Mouse (Mus musculus) heart, embryonic 14.5 days (tissue): ENCODE data around the gene Borcs6. TPM values are rescaled to one million over a fixed set of nuclear protein-coding genes. Genes with fewer than 3 reads are reported as not detected.
A peak's percentile ranks its signal among the peaks of the same experiment; 100 is the strongest.

ENCODE experiments used
- ATAC-seq: fragments of 200-750 bp; cut with Nextera tagmentation; 2 replicates; pipeline ENCODE4 v1.8.0; 2017; ENCODE audit warnings: low read depth, moderate TSS enrichment; ENCODE audit not compliant: insufficient number of reproducible peaks, insufficient read depth, low FRiP score
- H3K27ac ChIP-seq, 2 experiments: fragments of 200-500 bp in 1 of 2; fragments of 300-500 bp in 1 of 2; sonication (generic) in 1 of 2; replicated peaks in 1 of 2; 2 replicates each; pipeline ENCODE4 v1.5.1; 2012 to 2014; ENCODE audit warnings: low read depth in 2 of 2, low read length in 2 of 2, control low read depth in 1 of 2, mild to moderate bottlenecking in 1 of 2, mixed read lengths in 1 of 2; ENCODE audit not compliant: control insufficient read depth in 1 of 2, insufficient read depth in 1 of 2
- H3K27me3 ChIP-seq: fragments of 300-500 bp; sonication (generic); 2 replicates; pipeline ENCODE4 v1.6.1; 2014; ENCODE audit warnings: mild to moderate bottlenecking, low read length, control low read depth; ENCODE audit not compliant: control insufficient read depth, insufficient read depth
- H3K36me3 ChIP-seq: fragments of 300-500 bp; sonication (generic); 2 replicates; pipeline ENCODE4 v1.6.1; 2014; ENCODE audit warnings: mild to moderate bottlenecking, control low read depth, low read length, mixed read lengths; ENCODE audit not compliant: control insufficient read depth, insufficient read depth
- H3K4me1 ChIP-seq, 2 experiments: fragments of 200-500 bp in 1 of 2; fragments of 300-500 bp in 1 of 2; sonication (generic) in 1 of 2; 2 replicates each; pipeline ENCODE4 v1.6.1; 2012 to 2014; ENCODE audit warnings: low read length in 2 of 2, control low read depth in 1 of 2, mixed read lengths in 1 of 2; ENCODE audit not compliant: control insufficient read depth in 2 of 2, insufficient read depth in 2 of 2
- H3K4me2 ChIP-seq: fragments of 300-500 bp; sonication (generic); 2 replicates; pipeline ENCODE4 v1.6.1; 2014; ENCODE audit warnings: mild to moderate bottlenecking, low read length
- H3K4me3 ChIP-seq, 2 experiments: fragments of 200-500 bp in 1 of 2; fragments of 300-500 bp in 1 of 2; sonication (generic) in 1 of 2; 2 replicates each; pipeline ENCODE4 v1.5.1; 2012 to 2014; ENCODE audit warnings: low read length in 2 of 2, mild to moderate bottlenecking in 2 of 2, control low read depth in 1 of 2, low read depth in 1 of 2, moderate library complexity in 1 of 2; ENCODE audit not compliant: control insufficient read depth in 1 of 2, insufficient read depth in 1 of 2
- H3K9ac ChIP-seq: fragments of 300-500 bp; sonication (generic); 2 replicates; pipeline ENCODE4 v1.6.1; 2014; ENCODE audit warnings: mild to moderate bottlenecking, low read length
- H3K9me3 ChIP-seq: fragments of 300-500 bp; sonication (generic); 2 replicates; pipeline ENCODE4 v1.6.1; 2016; ENCODE audit warnings: low read length, control low read depth; ENCODE audit not compliant: control insufficient read depth
- WGBS: fragments of 180-500 bp; shearing (Covaris S2); extraction: QIAGEN DNeasy Blood & Tissue Kit; methylation state at CpG from one replicate; pipeline ENCODE4 v1.1.7; 2014; 5-methylcytosine and 5-hydroxymethylcytosine counted together
- polyA plus RNA-seq: library from polyadenylated mRNA; unstranded; fragments of >200 nt; fragmentation: Nextera tagmentation; extraction: Ambion mirVana; gene quantifications from 2 replicates; pipeline ENCODE4 v1.2.1, GENCODE M21; 2014

Gene Borcs6
- polyA plus RNA-seq, 1 experiment from 2014 or later, result 14.1 TPM

DNA sequence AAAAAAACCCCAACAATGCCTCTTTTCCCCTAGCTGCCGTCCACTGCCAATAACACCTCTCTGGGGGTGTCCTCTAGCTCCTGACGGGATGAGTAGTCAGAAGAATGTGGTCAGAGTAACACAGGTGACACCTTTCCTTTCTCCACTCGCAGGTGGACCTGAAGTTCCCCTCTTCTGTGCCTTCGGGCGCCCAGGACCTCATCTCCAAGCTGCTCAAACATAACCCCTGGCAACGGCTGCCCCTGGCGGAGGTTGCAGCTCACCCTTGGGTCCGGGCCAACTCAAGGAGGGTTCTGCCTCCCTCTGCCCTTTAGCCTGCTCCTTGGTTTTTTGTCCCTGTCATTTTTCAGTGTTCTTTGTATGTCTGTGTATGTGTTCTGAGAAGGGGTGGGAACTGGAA is 8.8 kb upstream of the Borcs6 start:
- H3K4me2 ChIP-seq, result no peak overlapping the region
- H3K4me1 ChIP-seq, result peaks cover 5 to 11% of the 10 kb centered on the region in 2 experiments; a peak in 3 of 4 replicates
- H3K27me3 ChIP-seq, result no peaks in the 10 kb centered on the region
- H3K9ac ChIP-seq, result no peak overlapping the region
- ATAC-seq, result no peak
- peaks cover 53% of the 10 kb centered on the region for H3K36me3 ChIP-seq
- WGBS, result 87% methylated on average over 8 of the region's 8 CpGs
- no peak overlapping the region for H3K4me3 ChIP-seq
- no peaks in the 10 kb centered on the region for H3K9me3 ChIP-seq
- H3K27ac ChIP-seq, result no peak overlapping the region

DNA sequence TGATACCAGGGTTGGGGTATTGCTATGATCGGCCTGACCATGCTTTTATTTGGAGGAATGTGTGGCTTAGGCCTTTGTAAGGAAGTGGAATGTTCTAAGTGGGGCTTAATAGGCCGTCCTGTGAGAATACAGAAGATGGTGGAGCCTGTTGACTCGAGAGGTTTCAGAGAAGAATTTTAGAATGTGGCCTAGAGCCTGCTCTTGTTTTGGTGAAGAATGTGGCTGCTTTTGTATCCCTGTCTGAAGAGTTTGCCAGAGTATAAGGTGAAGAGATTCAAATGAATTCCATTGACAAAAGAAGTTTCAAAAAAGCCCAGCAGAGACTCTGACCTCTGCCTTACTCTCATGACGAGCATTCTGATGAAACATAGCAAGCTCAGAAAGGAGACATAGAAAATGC is 7.7 kb upstream of the Borcs6 start:
- H3K4me1 ChIP-seq, result peaks cover 3 to 6% of the 10 kb centered on the region in 2 experiments; a peak in 3 of 4 replicates
- peaks cover 53% of the 10 kb centered on the region for H3K36me3 ChIP-seq
- H3K9me3 ChIP-seq, result no peaks in the 10 kb centered on the region
- H3K4me2 ChIP-seq, result no peak overlapping the region
- H3K4me3 ChIP-seq, result no peak overlapping the region
- no peaks in the 10 kb centered on the region for H3K27me3 ChIP-seq
- no peak for ATAC-seq
- WGBS, result 84% methylated on average over 4 of the region's 4 CpGs
- H3K9ac ChIP-seq, result no peak overlapping the region
- no peak overlapping the region for H3K27ac ChIP-seq

DNA sequence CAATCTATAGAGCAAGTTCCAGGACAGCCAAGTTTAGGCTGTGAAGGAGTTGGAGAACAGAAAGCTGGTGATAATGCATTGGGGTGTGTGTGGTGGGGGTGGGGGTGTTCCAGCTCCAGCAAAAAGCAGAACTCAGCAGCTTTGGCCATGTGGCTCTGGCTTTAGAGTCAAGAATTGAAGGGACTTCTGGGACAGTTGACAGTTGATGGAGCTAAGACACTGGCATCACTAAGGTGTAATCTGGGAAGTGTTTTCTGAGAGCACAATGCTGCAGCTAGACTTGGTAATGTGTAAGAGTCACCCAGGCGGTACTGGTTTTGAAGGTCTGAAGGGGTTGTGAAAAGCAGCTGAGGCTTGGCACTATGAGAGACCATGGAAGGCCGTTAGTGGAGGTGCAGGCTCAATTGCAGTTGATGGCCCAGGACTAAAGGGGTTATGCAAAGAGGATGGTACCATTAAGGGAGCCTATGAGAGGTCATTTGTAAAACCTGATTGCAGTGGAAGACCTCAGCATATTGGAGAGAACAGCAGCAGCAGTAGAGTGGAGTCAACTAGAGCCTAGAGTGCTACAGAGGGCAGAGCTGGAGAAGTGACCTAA is 6.6 kb upstream of the Borcs6 start:
- no peak for ATAC-seq
- H3K9ac ChIP-seq, result no peak overlapping the region
- H3K4me2 ChIP-seq, result no peak overlapping the region
- H3K27ac ChIP-seq, result no peak overlapping the region
- peaks cover 48% of the 10 kb centered on the region for H3K36me3 ChIP-seq
- H3K4me3 ChIP-seq, result no peak overlapping the region
- H3K27me3 ChIP-seq, result no peaks in the 10 kb centered on the region
- 89% methylated on average over 2 of the region's 2 CpGs for WGBS
- H3K9me3 ChIP-seq, result no peaks in the 10 kb centered on the region
- H3K4me1 ChIP-seq, result no peaks in the 10 kb centered on the region; a peak in 1 of 4 replicates

DNA sequence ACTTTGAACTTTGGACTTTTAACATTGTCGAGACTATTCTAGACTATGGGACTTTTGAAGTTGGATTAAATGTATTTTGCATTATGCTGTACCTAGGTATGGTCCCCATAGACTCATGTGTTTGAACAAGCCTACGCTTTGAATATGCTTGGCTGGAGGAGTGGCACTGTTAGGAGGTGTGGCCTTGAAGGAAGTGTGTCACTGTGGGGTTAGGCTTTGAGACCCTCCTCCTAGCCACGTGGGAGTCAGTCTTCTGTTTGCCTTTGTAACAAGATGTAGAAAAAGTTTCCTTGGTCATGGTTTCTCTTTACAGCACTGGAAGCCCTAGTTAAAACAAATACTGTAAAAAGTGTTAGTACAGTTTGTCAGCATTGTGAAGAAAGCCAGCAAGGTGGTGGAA is 5.7 kb upstream of the Borcs6 start:
- Histone ChIP-seq H3K9me3 (no peaks in the 10 kb centered on the region), H3K36me3 (peaks cover 39% of the 10 kb centered on the region), H3K4me2 (no peak overlapping the region), H3K4me3 (no peak overlapping the region), H3K27me3 (no peaks in the 10 kb centered on the region), H3K4me1 (peaks cover 4 to 8% of the 10 kb centered on the region in 2 experiments), H3K9ac (no peak overlapping the region), H3K27ac (no peak overlapping the region)
- 71% methylated on average over 3 of the region's 3 CpGs for WGBS
- no peak for ATAC-seq

DNA sequence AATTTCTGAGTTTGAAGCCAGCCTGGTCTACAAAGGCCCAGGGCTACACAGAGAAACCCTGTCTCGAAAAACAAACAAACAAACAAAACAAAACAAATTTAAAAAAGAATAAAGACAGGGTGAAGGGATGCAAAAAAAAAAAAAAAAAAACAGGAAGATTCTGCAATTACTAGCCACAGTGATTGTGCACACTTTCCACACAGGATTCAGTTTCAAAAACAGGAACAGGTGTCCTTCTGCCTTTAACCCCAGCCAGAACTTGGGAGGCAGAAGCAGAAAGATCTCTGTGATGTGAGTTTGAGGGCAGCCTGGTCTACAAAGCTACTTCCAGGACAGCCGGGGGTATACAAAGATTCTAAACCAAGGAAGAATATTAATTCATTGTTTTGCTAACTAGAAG is 1.3 kb upstream of the Borcs6 start:
- Histone ChIP-seq H3K27me3 (no peaks in the 10 kb centered on the region), H3K9me3 (no peaks in the 10 kb centered on the region), H3K9ac (peak overlapping the region; percentile 93), H3K27ac (peak overlapping the region; percentile 77 to 84), H3K4me1 (peaks cover 11 to 21% of the 10 kb centered on the region in 2 experiments), H3K4me3 (peak overlapping the region; percentile 83 to 95), H3K36me3 (peaks cover 7% of the 10 kb centered on the region; the same call in 1 of the 2 replicates), H3K4me2 (peak overlapping the region; percentile 85)
- WGBS, result 59% methylated on average over 2 of the region's 2 CpGs
- no peak for ATAC-seq

DNA sequence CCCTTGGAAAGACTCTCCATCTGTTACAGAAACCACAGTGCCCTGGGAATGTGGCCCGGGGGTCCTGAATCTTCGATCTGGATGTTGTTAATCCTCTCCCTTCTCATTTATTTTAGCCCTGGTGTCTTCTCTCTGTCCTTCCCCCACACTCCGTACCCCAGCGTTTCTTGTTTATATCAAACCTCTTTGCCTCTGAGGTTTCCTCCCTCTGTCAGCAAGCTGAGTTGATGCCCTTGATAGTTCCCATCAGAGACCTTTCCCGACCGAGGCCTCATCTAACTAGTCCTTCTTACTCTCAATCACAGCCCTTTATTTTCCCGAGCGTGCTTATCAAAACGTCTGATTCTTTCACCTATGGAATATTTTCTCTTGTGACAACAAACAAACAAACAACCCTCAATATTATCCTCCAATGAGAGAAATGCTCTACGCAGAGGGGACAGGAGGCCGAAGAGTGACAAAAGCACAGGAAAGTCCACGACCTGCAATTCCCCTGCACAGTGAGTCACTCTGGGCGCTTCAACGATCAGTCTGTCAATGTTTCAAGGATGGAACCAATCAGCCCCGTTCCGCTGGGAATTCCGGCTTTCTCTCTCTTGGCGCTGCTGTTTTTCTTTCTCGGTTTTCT is 674 bp upstream of the Borcs6 start:
- ATAC-seq, result no peak
- Histone ChIP-seq H3K27ac (peak overlapping the region; percentile 77 to 84), H3K36me3 (peaks cover 3% of the 10 kb centered on the region; the same call in 1 of the 2 replicates), H3K4me2 (peak overlapping the region; percentile 85), H3K9ac (peak overlapping the region; percentile 93), H3K27me3 (no peaks in the 10 kb centered on the region), H3K9me3 (no peaks in the 10 kb centered on the region), H3K4me3 (peak overlapping the region; percentile 83 to 95), H3K4me1 (peaks cover 11 to 21% of the 10 kb centered on the region in 2 experiments)
- 2% methylated on average over 19 of the region's 19 CpGs for WGBS

DNA sequence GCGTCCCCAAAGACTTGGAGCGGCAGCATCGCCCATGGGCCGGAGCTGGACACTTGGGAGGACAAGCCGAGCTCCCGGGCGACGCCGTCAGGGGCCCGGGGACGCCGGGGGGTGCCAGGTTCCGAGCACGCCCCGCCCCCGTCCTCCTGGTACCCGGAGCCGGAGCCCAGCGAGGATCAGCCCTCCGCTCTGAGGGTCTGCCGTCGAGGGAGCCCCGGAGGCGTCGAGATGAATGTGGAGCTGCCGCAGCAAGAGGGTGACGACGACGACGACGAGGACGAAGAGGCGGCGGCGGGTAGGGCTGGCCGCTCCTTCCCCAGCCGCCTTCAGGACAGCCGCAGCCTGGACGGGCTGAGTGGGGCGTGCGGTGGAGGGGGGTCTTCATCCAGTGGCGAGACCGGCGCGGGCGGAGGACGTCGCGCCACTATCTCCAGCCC is 476 bp downstream of the Borcs6 start:
- Histone ChIP-seq H3K4me1 (peaks cover 13 to 28% of the 10 kb centered on the region in 2 experiments), H3K27ac (peak overlapping the region; percentile 75 to 95), H3K4me2 (peak overlapping the region; percentile 84), H3K9me3 (no peaks in the 10 kb centered on the region), H3K4me3 (peak overlapping the region; percentile 73 to 95), H3K27me3 (no peaks in the 10 kb centered on the region), H3K9ac (peak overlapping the region; percentile 93), H3K36me3 (no peaks in the 10 kb centered on the region)
- WGBS, result 0% methylated on average over 48 of the region's 49 CpGs
- peak; percentile 20 for ATAC-seq
